Comparison of ENCODE assay signal across 8 mouse cellular contexts in genomic region chr13:91908202-91908980, GRCm38 (mm10). TPM values are rescaled to one million over a fixed set of nuclear protein-coding genes. Genes with fewer than 3 reads are reported as not detected.
DNase-seq lines count a peak whose midpoint lies in the region; ATAC-seq lines count a peak whose summit lies in the region.

No protein-coding gene starts in this region.

- H3K36me3 ChIP-seq in liver, embryonic 12.5 days = no peaks in the 10 kb centered on the region
- H3K36me3 ChIP-seq in limb, embryonic 12.5 days = no peaks in the 10 kb centered on the region

- WGBS in liver, embryonic 12.5 days (ENCODE audit: insufficient replicate concordance) = 35% methylated on average over 10 of the region's 10 CpGs
- 44% methylated on average over 10 of the region's 10 CpGs for WGBS in limb, embryonic 12.5 days

- no peak for ATAC-seq in liver, embryonic 12.5 days
- peak; percentile 98 for ATAC-seq in granulocyte monocyte progenitor cell, adult 5-6 weeks (replicated peaks; ENCODE audit: poor library complexity, severe bottlenecking)
- 0 out of 2 replicates have a peak, but pooled peaks have one; percentile 51 for ATAC-seq in limb, embryonic 12.5 days (ENCODE audit: insufficient number of reproducible peaks, insufficient read depth, low FRiP score, low TSS enrichment, low read depth)

- no peaks in the 10 kb centered on the region for H3K27me3 ChIP-seq in liver, embryonic 12.5 days (replicated peaks)
- no peaks in the 10 kb centered on the region for H3K27me3 ChIP-seq in limb, embryonic 12.5 days

- DNase-seq in liver = peak; percentile 65
- peak; percentile 91 for DNase-seq in embryo, embryonic 10.5 days (ENCODE audit: low spot score)
- DNase-seq in kidney, adult 9 months = peak; percentile 85
- peak; percentile 57 for DNase-seq in naive thymus-derived CD4-positive, alpha-beta T cell, adult 2 months (ENCODE audit: low read depth)
- DNase-seq in spleen, postnatal 4 days (ENCODE audit: low spot score in 2 of 2) = peak; percentile 40 to 72

- H3K9me3 ChIP-seq in liver, embryonic 12.5 days (replicated peaks) = no peaks in the 10 kb centered on the region
- H3K9me3 ChIP-seq in limb, embryonic 12.5 days = no peaks in the 10 kb centered on the region

- H3K4me3 ChIP-seq in liver, embryonic 12.5 days = no peak overlapping the region
- no peak overlapping the region for H3K4me3 ChIP-seq in limb, embryonic 12.5 days (replicated peaks)

- no peak overlapping the region for H3K27ac ChIP-seq in liver, embryonic 12.5 days
- no peak overlapping the region for H3K27ac ChIP-seq in limb, embryonic 12.5 days

- H3K4me1 ChIP-seq in liver, embryonic 12.5 days = no peaks in the 10 kb centered on the region
- H3K4me1 ChIP-seq in limb, embryonic 12.5 days (replicated peaks) = no peaks in the 10 kb centered on the region

- no peak overlapping the region for H3K4me2 ChIP-seq in liver, embryonic 12.5 days
- no peak overlapping the region for H3K4me2 ChIP-seq in limb, embryonic 12.5 days

- H3K9ac ChIP-seq in liver, embryonic 12.5 days = no peak overlapping the region
- H3K9ac ChIP-seq in limb, embryonic 12.5 days (replicated peaks) = no peak overlapping the region

RNA-seq across cellular contexts. Expression of gene Ckmt2, which starts 31.7 kb away (rescaled TPM):
- not detected in 2 replicates for polyA plus RNA-seq in liver, embryonic 12.5 days (2016; fragmentation: Nextera tagmentation; extraction: Ambion mirVana)
- total RNA-seq in granulocyte monocyte progenitor cell, adult 5-6 weeks (2014; fragmentation: Nextera tagmentation) = not detected in 2 replicates
- total RNA-seq in granulocyte monocyte progenitor cell, adult 5-6 weeks (2017) = not detected in 2 replicates
- polyA plus RNA-seq in limb, embryonic 12.5 days (2016; fragmentation: Nextera tagmentation; extraction: Ambion mirVana) = not detected in 2 replicates
